Mouse (Mus musculus) layer of hippocampus, adult 9-10 months (tissue): Measurements from ENCODE around the gene Skp1a.
A peak's percentile ranks its signal among the peaks of the same experiment; 100 is the strongest.

ENCODE experiments used
- DNase-seq: peaks from one replicate; pipeline ENCODE4 v3.0.0; 2022; ENCODE audit warnings: low spot score

Gene Skp1a

GRCm38 (mm10) chr11:52253674-52254375 is 22.0 kb downstream of the Skp1a start:
- peak; percentile 42 for DNase-seq

GRCm38 (mm10) chr11:52255077-52255476 is 23.3 kb downstream of the Skp1a start:
- DNase-seq: no peak

GRCm38 (mm10) chr11:52257376-52257775 is 25.6 kb downstream of the Skp1a start:
- DNase-seq: no peak

GRCm38 (mm10) chr11:52258711-52259110 is 26.9 kb downstream of the Skp1a start:
- DNase-seq: no peak

GRCm38 (mm10) chr11:52260878-52261277 is 29.1 kb downstream of the Skp1a start:
- no peak for DNase-seq

- DNase-seq: no peak
These were observed 30.1 kb downstream of the Skp1a start for GRCm38 (mm10) chr11:52261937-52262336.

- DNase-seq: no peak
These were observed 30.5 kb downstream of the Skp1a start for GRCm38 (mm10) chr11:52262338-52262737.

- DNase-seq: no peak
These were observed 33.1 kb downstream of the Skp1a start for GRCm38 (mm10) chr11:52264871-52265270.

GRCm38 (mm10) chr11:52265616-52266307 is 34.0 kb downstream of the Skp1a start:
- DNase-seq: no peak

GRCm38 (mm10) chr11:52267271-52267670 is 35.5 kb downstream of the Skp1a start:
- DNase-seq: no peak

- no peak for DNase-seq
These were observed 36.5 kb downstream of the Skp1a start for GRCm38 (mm10) chr11:52268104-52268835.

- DNase-seq: no peak
These were observed 38.0 kb downstream of the Skp1a start for GRCm38 (mm10) chr11:52269841-52270240.

- no peak for DNase-seq
These were observed 40.1 kb downstream of the Skp1a start for GRCm38 (mm10) chr11:52271765-52272495.

- DNase-seq: no peak
These were observed 40.8 kb downstream of the Skp1a start for GRCm38 (mm10) chr11:52272619-52273018.

GRCm38 (mm10) chr11:52273183-52273941 is 41.6 kb downstream of the Skp1a start:
- DNase-seq: no peak

GRCm38 (mm10) chr11:52273942-52274330 is 42.1 kb downstream of the Skp1a start:
- no peak for DNase-seq

GRCm38 (mm10) chr11:52274456-52275112 is 42.8 kb downstream of the Skp1a start:
- DNase-seq: no peak

GRCm38 (mm10) chr11:52275366-52275765 is 43.6 kb downstream of the Skp1a start:
- DNase-seq: no peak

GRCm38 (mm10) chr11:52275774-52276555 is 44.2 kb downstream of the Skp1a start:
- no peak for DNase-seq

- DNase-seq: no peak
These were observed 45.2 kb downstream of the Skp1a start for GRCm38 (mm10) chr11:52276961-52277391.
